Mouse (Mus musculus) forebrain, embryonic 16.5 days (tissue): Measurements from ENCODE around the gene Mroh7. TPM values are rescaled to one million over a fixed set of nuclear protein-coding genes. Genes with fewer than 3 reads are reported as not detected.

Experiments
- ATAC-seq: fragments of 200-750 bp; cut with Nextera tagmentation; 2 replicates; pipeline ENCODE4 v1.8.0; 2017; ENCODE audit warnings: mild to moderate bottlenecking, moderate library complexity
- H3K27ac ChIP-seq: fragments of 300-500 bp; sonication (generic); 2 replicates; pipeline ENCODE4 v1.5.1; 2014; ENCODE audit warnings: low read length, control low read depth
- H3K27me3 ChIP-seq: fragments of 300-500 bp; sonication (generic); replicated peaks from 2 replicates; pipeline ENCODE4 v1.6.1; 2014; ENCODE audit warnings: low read length; ENCODE audit not compliant: control insufficient read depth, insufficient read depth
- H3K36me3 ChIP-seq: fragments of 300-500 bp; sonication (generic); 2 replicates; pipeline ENCODE4 v1.6.1; 2014; ENCODE audit not compliant: control insufficient read depth, insufficient read depth
- H3K4me1 ChIP-seq: fragments of 300-500 bp; sonication (generic); replicated peaks from 2 replicates; pipeline ENCODE4 v1.6.1; 2014; ENCODE audit warnings: low read length; ENCODE audit not compliant: control insufficient read depth, insufficient read depth
- H3K4me2 ChIP-seq: fragments of 300-500 bp; sonication (generic); 2 replicates; pipeline ENCODE4 v1.6.1; 2014; ENCODE audit warnings: mild to moderate bottlenecking, low read length, control low read depth
- H3K4me3 ChIP-seq: fragments of 300-500 bp; sonication (generic); replicated peaks from 2 replicates; pipeline ENCODE4 v1.5.1; 2014; ENCODE audit warnings: mild to moderate bottlenecking, low read length, control low read depth
- H3K9ac ChIP-seq: fragments of 300-500 bp; sonication (generic); replicated peaks from 2 replicates; pipeline ENCODE4 v1.6.1; 2014; ENCODE audit warnings: low read depth, low read length, control low read depth
- H3K9me3 ChIP-seq: fragments of 300-500 bp; sonication (generic); 2 replicates; pipeline ENCODE4 v1.6.1; 2016; ENCODE audit warnings: low read length; ENCODE audit not compliant: control insufficient read depth
- WGBS: fragments of 180-500 bp; shearing (Covaris S2); extraction: QIAGEN DNeasy Blood & Tissue Kit; methylation state at CpG from one replicate; pipeline ENCODE4 v1.1.7; 2014; 5-methylcytosine and 5-hydroxymethylcytosine counted together
- polyA plus RNA-seq: library from polyadenylated mRNA; unstranded; fragments of >200 nt; fragmentation: Nextera tagmentation; extraction: Ambion mirVana; gene quantifications from 2 replicates; pipeline ENCODE4 v1.2.1, GENCODE M21; 2015

Gene Mroh7
- polyA plus RNA-seq, 1 experiment from 2014 or later: 0.38 TPM

GRCm38 (mm10) chr4:106678442-106679118, 52.1 kb downstream of the Mroh7 start, which contains the start of gene Ttc4:
Gene Ttc4 (minus strand): TSS chr4:106678944.
- peaks cover 8% of the 10 kb centered on the region for H3K36me3 ChIP-seq
- no peaks in the 10 kb centered on the region for H3K9me3 ChIP-seq
- peaks cover 8% of the 10 kb centered on the region for H3K4me1 ChIP-seq
- peak; percentile 97 for ATAC-seq
- H3K27me3 ChIP-seq: no peaks in the 10 kb centered on the region
- peak within 1 kb of the TSS; percentile 83 for H3K4me3 ChIP-seq
- H3K27ac ChIP-seq: peak within 1 kb of the TSS; percentile 33; the same call in 1 of the 2 replicates
- WGBS: under 1% methylated on average over 40 of the region's 43 CpGs
- peak within 1 kb of the TSS; percentile 77 for H3K9ac ChIP-seq
- peak within 1 kb of the TSS; percentile 86 for H3K4me2 ChIP-seq

- Histone ChIP-seq H3K27ac (no peak overlapping the region), H3K27me3 (no peaks in the 10 kb centered on the region), H3K4me2 (no peak overlapping the region), H3K9ac (no peak overlapping the region), H3K4me3 (no peak overlapping the region), H3K4me1 (peaks cover 8% of the 10 kb centered on the region), H3K9me3 (no peaks in the 10 kb centered on the region), H3K36me3 (peaks cover 8% of the 10 kb centered on the region)
- no peak for ATAC-seq
- WGBS: 94% methylated on average over 5 of the region's 5 CpGs
Observed at GRCm38 (mm10) chr4:106676749-106677148, 54.0 kb downstream of the Mroh7 start.

- ATAC-seq: no peak
- Histone ChIP-seq H3K27me3 (no peaks in the 10 kb centered on the region), H3K9me3 (no peaks in the 10 kb centered on the region), H3K4me3 (no peak overlapping the region), H3K27ac (no peak overlapping the region), H3K4me2 (no peak overlapping the region), H3K4me1 (no peaks in the 10 kb centered on the region), H3K9ac (no peak overlapping the region), H3K36me3 (peaks cover 31% of the 10 kb centered on the region)
- 96% methylated on average over 2 of the region's 2 CpGs for WGBS
Observed at GRCm38 (mm10) chr4:106666546-106666945, 64.2 kb downstream of the Mroh7 start.

- WGBS: 94% methylated on average over 10 of the region's 10 CpGs
- H3K4me3 ChIP-seq: no peak overlapping the region
- H3K27ac ChIP-seq: no peak overlapping the region
- H3K9ac ChIP-seq: no peak overlapping the region
- no peaks in the 10 kb centered on the region for H3K4me1 ChIP-seq
- peaks cover 28% of the 10 kb centered on the region for H3K36me3 ChIP-seq
- H3K9me3 ChIP-seq: no peaks in the 10 kb centered on the region
- ATAC-seq: no peak
- H3K4me2 ChIP-seq: no peak overlapping the region
- no peaks in the 10 kb centered on the region for H3K27me3 ChIP-seq
Observed at GRCm38 (mm10) chr4:106665673-106666072, 65.1 kb downstream of the Mroh7 start.

GRCm38 (mm10) chr4:106665269-106665668, 65.5 kb downstream of the Mroh7 start:
- Histone ChIP-seq H3K9me3 (no peaks in the 10 kb centered on the region), H3K27ac (no peak overlapping the region), H3K4me2 (no peak overlapping the region), H3K4me3 (no peak overlapping the region), H3K36me3 (peaks cover 25% of the 10 kb centered on the region), H3K27me3 (no peaks in the 10 kb centered on the region), H3K4me1 (no peaks in the 10 kb centered on the region), H3K9ac (no peak overlapping the region)
- no peak for ATAC-seq
- 96% methylated on average over 2 of the region's 2 CpGs for WGBS

GRCm38 (mm10) chr4:106664697-106665096, 66.0 kb downstream of the Mroh7 start:
- Histone ChIP-seq H3K4me1 (no peaks in the 10 kb centered on the region), H3K4me3 (no peak overlapping the region), H3K4me2 (no peak overlapping the region), H3K36me3 (peaks cover 19% of the 10 kb centered on the region), H3K9ac (no peak overlapping the region), H3K27me3 (no peaks in the 10 kb centered on the region), H3K27ac (no peak overlapping the region), H3K9me3 (no peaks in the 10 kb centered on the region)
- ATAC-seq: no peak
- WGBS: 91% methylated on average over 6 of the region's 6 CpGs

GRCm38 (mm10) chr4:106663956-106664470, 66.7 kb downstream of the Mroh7 start:
- 91% methylated on average over 5 of the region's 5 CpGs for whole genome bisulfite sequencing
- H3K9me3 ChIP-seq: no peaks in the 10 kb centered on the region
- no peaks in the 10 kb centered on the region for H3K27me3 ChIP-seq
- H3K4me1 ChIP-seq: no peaks in the 10 kb centered on the region
- no peak overlapping the region for H3K4me2 ChIP-seq
- no peak overlapping the region for H3K27ac ChIP-seq
- no peak for ATAC-seq
- H3K9ac ChIP-seq: no peak overlapping the region
- peaks cover 16% of the 10 kb centered on the region for H3K36me3 ChIP-seq
- H3K4me3 ChIP-seq: no peak overlapping the region

GRCm38 (mm10) chr4:106655681-106656080, 75.0 kb downstream of the Mroh7 start:
- Histone ChIP-seq H3K4me3 (no peak overlapping the region), H3K9ac (no peak overlapping the region), H3K27ac (no peak overlapping the region), H3K4me2 (no peak overlapping the region), H3K36me3 (no peaks in the 10 kb centered on the region), H3K4me1 (peaks cover 7% of the 10 kb centered on the region), H3K9me3 (no peaks in the 10 kb centered on the region), H3K27me3 (no peaks in the 10 kb centered on the region)
- 93% methylated on average over 10 of the region's 10 CpGs for WGBS
- no peak for ATAC-seq

DNA sequence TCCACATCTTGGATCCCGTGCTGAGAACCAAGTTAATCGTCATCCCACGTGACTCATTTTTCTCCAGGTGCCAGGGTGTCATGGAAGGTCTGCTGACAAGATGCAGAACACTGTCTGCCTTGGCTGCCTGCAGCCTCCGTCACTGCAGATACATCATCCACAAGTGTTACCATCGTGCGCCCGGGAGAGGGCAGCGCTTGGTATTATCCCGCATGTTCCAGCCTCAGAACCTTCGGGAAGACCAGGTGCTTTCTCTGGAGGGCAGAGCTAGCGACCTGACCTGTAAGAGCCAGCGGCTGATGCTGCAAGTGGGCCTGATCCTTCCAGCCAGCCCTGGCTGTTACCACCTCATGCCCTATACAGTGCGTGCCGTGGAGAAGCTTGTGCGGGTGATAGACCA, 77.7 kb downstream of the Mroh7 start:
- Histone ChIP-seq H3K9me3 (no peaks in the 10 kb centered on the region), H3K9ac (no peak overlapping the region), H3K4me3 (no peak overlapping the region), H3K27me3 (peaks cover 5% of the 10 kb centered on the region; the same call in 1 of the 2 replicates), H3K36me3 (no peaks in the 10 kb centered on the region), H3K4me1 (peaks cover 7% of the 10 kb centered on the region), H3K27ac (no peak overlapping the region), H3K4me2 (no peak overlapping the region)
- WGBS: 93% methylated on average over 15 of the region's 15 CpGs
- no peak for ATAC-seq
